Mouse (Mus musculus) frontal cortex, adult (tissue): ENCODE measurements at regions not wholly inside any gene's neighbourhood (a gene's known extent, or its start where the extent isn't known, plus 50 kb on each side); places are given as distances from the start of the nearest gene placed in this dataset.

Experiments
- ATAC-seq: cut with Nextera tagmentation; 2 replicates; pipeline ENCODE4 v1.9.2; 2017; ENCODE audit warnings: mild to moderate bottlenecking, moderate library complexity, mixed read lengths; ENCODE audit not compliant: low TSS enrichment

- no peak for ATAC-seq
Observed at GRCm38 (mm10) chr17:91913556-91913955, 820.7 kb upstream of the Nrxn1 start.

- 0 out of 2 replicates have a peak, but pooled peaks have one; percentile 57 for ATAC-seq
Observed at GRCm38 (mm10) chr17:91903092-91903491, 810.2 kb upstream of the Nrxn1 start.

- ATAC-seq, result no peak
Observed at GRCm38 (mm10) chr17:91875231-91875630, 782.4 kb upstream of the Nrxn1 start.

- ATAC-seq, result no peak
Observed at GRCm38 (mm10) chr17:91862152-91862551, 769.3 kb upstream of the Nrxn1 start.
